Mouse (Mus musculus) ES-Bruce4 (cell line): ENCODE measurements around the gene Chga.

Experiments used
- CTCF ChIP-seq: IDR thresholded peaks from one replicate; pipeline ENCODE4 v1.8.1; 2011; ENCODE audit warnings: low read depth, low read length
- EP300 ChIP-seq: IDR thresholded peaks from 2 replicates; pipeline ENCODE4 v1.6.1; 2011; ENCODE audit warnings: low read depth, low read length; ENCODE audit not compliant: insufficient read depth
- POLR2A ChIP-seq: IDR thresholded peaks from one replicate; pipeline ENCODE4 v1.8.1; 2011; ENCODE audit warnings: low read length; ENCODE audit not compliant: insufficient read depth

- TF ChIP-seq POLR2A (no peak), CTCF (no peak), EP300 (0 out of 2 replicates have a peak, but pooled peaks have one; percentile 3)
These were observed 42.7 kb downstream of the Chga start for GRCm38 (mm10) chr12:102597466-102597865.
